Mouse (Mus musculus) embryonic fibroblast, embryonic 13.5 days (primary cell): ENCODE results near the gene Chaf1a. TPM values are rescaled to one million over a fixed set of nuclear protein-coding genes. Genes with fewer than 3 reads are reported as not detected.

Experiments
- H3K27ac ChIP-seq: 2 replicates; pipeline ENCODE4 v1.5.1; 2012; ENCODE audit warnings: low read length, control low read depth, inconsistent platforms; ENCODE audit not compliant: insufficient read depth
- H3K4me1 ChIP-seq: 2 replicates; pipeline ENCODE4 v1.6.1; 2011; ENCODE audit warnings: low read length; ENCODE audit not compliant: control insufficient read depth, insufficient read depth
- H3K4me3 ChIP-seq: 2 replicates; pipeline ENCODE4 v1.5.1; 2011; ENCODE audit warnings: mild to moderate bottlenecking, control low read depth, low read length; ENCODE audit not compliant: insufficient read depth
- CTCF ChIP-seq: IDR thresholded peaks from 2 replicates; pipeline ENCODE4 v1.5.1; 2011; ENCODE audit warnings: mild to moderate bottlenecking, control low read depth, low read length, moderate library complexity, borderline replicate concordance; ENCODE audit not compliant: insufficient read depth
- POLR2A ChIP-seq: IDR thresholded peaks from 2 replicates; pipeline ENCODE4 v1.6.1; 2011; ENCODE audit warnings: low read depth, mild to moderate bottlenecking, control low read depth, low read length, moderate library complexity
- polyA plus RNA-seq: library from polyadenylated mRNA; stranded (reverse); fragments of >200 nt; gene quantifications from 2 replicates; pipeline ENCODE4 v1.2.4, GENCODE M21; 2011; ENCODE audit warnings: low read depth; ENCODE audit not compliant: missing spikeins, insufficient read length

Gene Chaf1a
- polyA plus RNA-seq, 1 experiment: 13.9 TPM

GRCm38 (mm10) chr17:56036176-56036900, 3.9 kb upstream of the Chaf1a start, which contains the start of gene Sh3gl1:
Gene Sh3gl1, minus strand, starts transcription at chr17:56036635.
- peaks cover 12% of the 10 kb centered on the region for H3K4me1 ChIP-seq
- TF ChIP-seq POLR2A (peak; percentile 87), CTCF (peak; percentile 95)
- H3K4me3 ChIP-seq: peak within 1 kb of the TSS; percentile 92
- H3K27ac ChIP-seq: peak within 1 kb of the TSS; percentile 80

DNA sequence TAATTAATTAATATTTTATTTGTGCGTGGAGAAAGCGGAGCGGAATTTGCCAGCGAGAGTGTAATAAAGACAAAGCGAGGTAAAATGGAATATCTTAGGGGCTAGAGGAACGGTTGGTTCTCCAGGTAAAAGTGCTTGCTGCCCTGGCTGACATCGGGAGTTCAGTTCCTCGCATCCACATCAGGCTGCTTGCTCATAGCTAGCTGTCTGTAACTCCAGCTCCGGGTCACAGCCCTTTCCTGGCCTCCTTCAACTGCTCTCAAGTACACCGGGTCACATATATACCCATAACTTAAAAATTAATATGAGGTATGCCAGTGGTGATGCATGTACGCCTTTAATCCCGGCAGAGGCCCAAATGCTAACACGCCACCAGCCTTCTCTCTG, 3.3 kb upstream of the Chaf1a start:
- H3K27ac ChIP-seq: no peak overlapping the region
- peaks cover 9% of the 10 kb centered on the region for H3K4me1 ChIP-seq
- peak overlapping the region; percentile 29 for H3K4me3 ChIP-seq
- TF ChIP-seq CTCF: no peak
- no peak for TF ChIP-seq POLR2A

DNA sequence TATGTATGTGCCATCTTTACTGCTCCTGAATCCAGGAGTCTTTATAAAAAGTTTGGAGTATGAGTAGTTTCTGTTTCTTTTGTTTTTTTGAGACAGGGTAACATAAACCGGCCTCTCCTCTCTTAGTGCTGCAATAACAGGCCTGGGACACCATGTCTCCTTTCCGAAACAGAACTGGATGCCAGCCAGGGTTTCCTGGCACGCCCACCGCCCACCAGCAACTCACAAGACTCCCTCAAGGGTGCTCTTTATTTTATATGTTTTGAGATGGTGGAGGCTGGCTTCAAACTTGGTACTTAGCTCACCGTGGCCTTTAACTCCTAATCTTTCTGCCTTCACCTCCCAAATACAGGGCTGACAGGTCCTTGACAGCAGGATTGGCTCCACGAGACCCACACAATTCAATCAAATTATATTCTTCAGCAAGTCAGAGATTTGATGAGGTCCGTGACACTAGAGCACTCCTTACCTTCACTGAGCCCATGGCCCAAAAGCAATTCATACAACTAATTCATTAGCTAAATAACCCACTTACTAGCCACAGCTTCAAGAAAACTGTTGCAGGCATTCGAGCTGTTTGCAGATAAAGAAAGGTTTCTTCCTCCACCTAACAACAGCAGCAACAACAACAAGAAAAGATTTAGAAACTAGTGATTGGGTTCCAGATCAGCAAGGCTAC, 1.5 kb upstream of the Chaf1a start:
- TF ChIP-seq POLR2A: no peak
- TF ChIP-seq CTCF: no peak
- Histone ChIP-seq H3K4me1 (peaks cover 7% of the 10 kb centered on the region), H3K27ac (no peak overlapping the region), H3K4me3 (no peak overlapping the region)

DNA sequence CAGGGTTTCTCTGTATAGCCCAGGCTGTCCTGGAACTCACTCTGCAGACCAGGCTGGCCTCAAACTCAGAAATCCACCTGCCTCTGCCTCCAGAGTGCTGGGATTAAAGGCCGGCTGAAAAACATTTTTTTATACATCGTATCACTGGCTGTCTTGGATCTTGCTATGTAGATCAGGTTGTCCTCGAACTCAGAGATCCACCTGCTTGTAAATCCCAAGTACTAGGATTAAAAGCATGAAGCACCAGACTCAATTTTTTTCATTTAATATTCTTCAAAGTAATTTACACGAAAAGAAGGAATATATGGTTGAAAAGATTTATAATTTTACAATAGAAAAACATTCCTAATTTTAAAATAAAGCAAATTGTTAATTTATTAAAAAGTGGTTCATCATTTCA, 894 bp upstream of the Chaf1a start:
- no peak overlapping the region for H3K4me3 ChIP-seq
- no peak overlapping the region for H3K27ac ChIP-seq
- TF ChIP-seq CTCF (no peak), POLR2A (no peak)
- peaks cover 4% of the 10 kb centered on the region; the same call in 1 of the 2 replicates for H3K4me1 ChIP-seq

- H3K4me3 ChIP-seq: peak overlapping the region; percentile 90
- peak overlapping the region; percentile 59 for H3K27ac ChIP-seq
- H3K4me1 ChIP-seq: peaks cover 4% of the 10 kb centered on the region; the same call in 1 of the 2 replicates
- TF ChIP-seq POLR2A: no peak; the same call in 1 of the 2 replicates
- no peak for TF ChIP-seq CTCF
Observed at GRCm38 (mm10) chr17:56040857-56041163, 571 bp downstream of the Chaf1a start.

GRCm38 (mm10) chr17:56051369-56051768, 11.1 kb downstream of the Chaf1a start:
- no peaks in the 10 kb centered on the region for H3K4me1 ChIP-seq
- no peak overlapping the region for H3K27ac ChIP-seq
- no peak overlapping the region for H3K4me3 ChIP-seq
- no peak for TF ChIP-seq CTCF
- no peak for TF ChIP-seq POLR2A

DNA sequence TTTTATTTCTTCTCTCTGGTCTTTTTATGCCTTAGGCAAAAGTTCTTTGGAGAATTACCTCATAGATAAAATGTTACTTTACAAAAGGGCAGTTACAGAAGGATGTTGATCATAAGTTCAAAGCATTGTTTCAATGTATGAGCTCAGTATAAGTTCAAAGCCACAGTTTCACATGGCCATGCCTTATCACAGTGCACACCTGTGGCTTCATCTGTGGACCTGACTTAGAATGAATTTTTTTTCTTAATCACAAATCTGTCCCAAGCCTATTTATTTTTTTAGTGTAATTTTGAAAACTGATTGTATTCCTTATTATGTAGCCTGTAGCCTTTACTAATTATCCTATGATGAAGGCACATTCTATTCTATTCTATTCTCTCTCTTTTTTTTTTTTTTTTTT, 14.7 kb downstream of the Chaf1a start:
- TF ChIP-seq POLR2A (no peak), CTCF (no peak)

DNA sequence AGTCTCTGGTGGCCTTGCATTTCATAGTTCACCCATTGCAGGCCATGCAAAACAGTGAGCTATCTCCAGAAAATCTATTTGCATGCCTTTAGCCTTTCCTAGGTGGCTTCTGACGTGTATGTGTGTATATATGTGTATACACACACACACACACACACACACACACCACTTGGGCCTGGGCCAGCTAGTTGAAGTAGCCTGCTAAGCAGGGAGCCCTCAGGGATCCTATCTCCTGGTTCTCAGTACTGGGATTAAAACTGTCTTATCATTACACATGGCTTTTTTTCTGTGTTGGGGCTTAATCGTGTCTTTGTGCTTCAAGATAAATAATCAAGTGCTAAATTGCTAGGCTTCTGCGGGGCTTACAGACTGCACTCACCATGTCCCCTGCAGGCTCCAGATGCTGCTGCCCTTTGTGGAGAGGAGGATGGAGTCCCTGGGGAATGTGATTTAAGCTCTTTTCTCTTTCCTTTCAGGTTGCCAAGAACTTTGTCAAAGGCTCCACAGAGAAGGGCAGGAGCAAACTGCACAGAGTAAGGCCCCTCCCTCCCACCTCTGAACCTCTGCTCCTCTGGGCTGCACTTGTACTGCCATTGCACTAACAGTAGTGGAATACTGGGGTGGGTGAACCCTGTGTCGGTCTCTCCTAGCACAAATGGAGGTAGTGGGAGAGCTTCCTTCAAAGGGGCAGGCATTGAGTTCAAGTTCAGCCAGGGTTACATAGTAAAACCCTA, 15.9 kb downstream of the Chaf1a start:
- Histone ChIP-seq H3K4me1 (no peaks in the 10 kb centered on the region), H3K27ac (no peak overlapping the region), H3K4me3 (no peak overlapping the region)
- TF ChIP-seq POLR2A (no peak), CTCF (no peak)

More for the DNA sequence above, 14.7 kb downstream of the Chaf1a start:
- H3K4me3 ChIP-seq: no peak overlapping the region
- H3K4me1 ChIP-seq: no peaks in the 10 kb centered on the region
- no peak overlapping the region for H3K27ac ChIP-seq

DNA sequence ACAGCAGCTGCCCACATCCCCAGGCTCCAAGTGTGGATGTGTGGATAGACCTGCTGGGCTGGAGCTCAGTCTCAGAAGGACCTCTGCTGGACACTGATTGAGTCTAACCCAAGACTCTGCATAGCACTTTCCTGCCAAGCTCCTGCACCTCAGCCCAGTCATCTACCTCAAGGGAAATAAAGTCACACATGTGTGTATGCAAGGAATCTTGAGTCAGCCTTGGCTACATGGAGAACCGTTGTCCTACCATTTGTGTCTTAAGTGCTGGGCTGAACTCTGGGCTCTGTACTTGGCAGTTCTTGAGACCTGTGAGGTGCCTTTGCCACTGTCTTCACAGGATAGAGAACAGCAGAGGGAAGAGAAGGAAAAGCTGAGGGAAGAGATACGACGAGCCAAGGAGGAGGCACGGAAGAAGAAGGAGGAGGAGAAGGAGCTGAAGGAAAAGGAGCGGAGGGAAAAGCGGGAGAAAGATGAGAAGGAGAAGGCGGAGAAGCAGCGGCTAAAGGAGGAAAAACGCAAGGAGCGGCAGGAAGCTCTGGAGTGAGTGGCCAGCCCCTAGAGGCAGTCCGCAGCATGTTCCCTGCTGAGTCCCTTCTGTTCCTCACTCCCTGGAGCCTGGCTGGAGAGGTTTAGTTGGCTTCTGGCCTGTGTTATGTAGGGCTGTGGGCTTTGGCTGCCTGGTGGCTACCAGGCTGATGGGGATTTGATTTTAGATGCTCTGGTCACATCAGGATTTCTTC, 17.3 kb downstream of the Chaf1a start:
- TF ChIP-seq POLR2A: no peak
- H3K4me1 ChIP-seq: no peaks in the 10 kb centered on the region
- H3K27ac ChIP-seq: no peak overlapping the region

More for the DNA sequence above, 17.3 kb downstream of the Chaf1a start:
- no peak overlapping the region for H3K4me3 ChIP-seq
